Mouse (Mus musculus): ENCODE results near the gene Gm7247. TPM values are rescaled to one million over a fixed set of nuclear protein-coding genes. Genes with fewer than 3 reads are reported as not detected.
"Not testable (repeated sequence)": the region's sequence is repeated elsewhere in the genome, so short reads cannot be mapped to it uniquely, and the experiment has no call there.

Gm7247 gene
- total and polyA plus RNA-seq, 2 experiments from 2014 or later: not detected

DNA sequence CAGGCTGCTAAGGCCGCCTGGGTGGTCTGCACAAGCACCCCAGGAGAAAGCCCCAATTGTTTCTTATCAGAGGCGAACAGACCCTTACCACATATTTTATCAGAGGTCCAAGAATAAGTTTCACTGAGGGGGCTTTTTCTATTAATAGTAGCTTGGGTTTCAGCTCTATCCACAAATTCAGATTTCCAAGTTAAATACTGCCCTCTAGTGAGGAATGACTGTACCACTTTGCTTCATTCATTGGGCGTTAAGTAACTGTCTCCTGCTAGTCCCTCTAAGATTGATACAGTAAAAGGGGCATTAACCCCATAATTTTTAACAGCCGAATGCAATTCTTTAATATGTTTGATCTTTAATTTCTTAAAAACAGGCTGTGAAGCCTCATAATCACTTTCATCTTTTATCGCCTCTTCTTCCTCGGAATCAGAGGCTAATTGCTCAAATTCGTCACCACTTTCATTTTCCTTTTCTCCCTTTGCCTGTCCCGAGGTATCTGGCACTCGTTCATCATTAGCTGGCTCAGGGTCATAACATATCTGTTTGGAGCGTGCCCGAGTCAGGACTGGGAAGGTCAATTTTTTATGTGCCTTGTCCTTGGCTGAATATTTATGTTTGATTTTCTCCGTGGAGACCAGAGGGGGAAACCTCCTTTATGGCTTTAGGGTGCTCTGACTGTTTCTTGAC, 119.9 kb downstream of the Gm7247 start:
- DNase-seq; H3K4me1 ChIP-seq (ENCODE audit: insufficient read depth); H3K4me3 ChIP-seq (ENCODE audit: low read depth, low read length); H3K27ac ChIP-seq (ENCODE audit: low read depth, low read length); ATAC-seq; H3K4me2 ChIP-seq (ENCODE audit: low read depth); H3K36me3 ChIP-seq (ENCODE audit: insufficient read depth); H3K9me3 ChIP-seq (ENCODE audit: low read length); H3K9ac ChIP-seq; H3K27me3 ChIP-seq (ENCODE audit: insufficient read depth, low read length): not testable (repeated sequence)
- WGBS: 91% methylated on average over 12 of the region's 12 CpGs

DNA sequence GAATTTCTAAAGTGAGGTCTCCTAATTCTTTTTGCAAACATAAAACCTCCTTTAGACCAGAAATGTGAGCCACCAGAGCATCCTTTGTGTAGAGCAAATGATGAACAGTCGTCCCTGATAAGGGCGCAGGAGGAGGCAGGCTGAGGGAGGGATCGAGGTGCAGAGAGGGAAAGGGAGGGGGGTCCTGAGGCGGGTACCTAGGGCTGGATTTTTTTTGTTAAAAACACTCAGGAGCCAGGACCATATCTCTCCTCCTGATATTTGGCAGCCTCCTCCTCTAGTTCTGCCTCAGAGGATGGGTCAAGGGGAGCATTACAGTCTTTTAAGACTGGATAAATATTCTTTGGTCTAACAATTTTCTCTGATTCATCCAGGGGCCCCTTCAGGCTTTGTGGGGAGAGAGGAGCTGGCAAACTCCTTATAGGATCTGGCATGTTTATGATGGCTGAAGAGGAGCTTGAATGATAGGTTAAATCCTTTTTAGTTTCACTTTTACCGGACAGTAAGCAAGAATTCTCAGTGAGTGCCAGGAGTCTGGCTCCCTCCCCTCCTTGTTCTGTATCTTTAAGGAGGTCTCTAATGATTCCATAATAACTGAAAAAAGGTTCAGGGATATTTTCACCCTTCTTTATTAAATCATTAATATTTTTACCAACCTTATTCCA, 120.6 kb downstream of the Gm7247 start:
- WGBS: 81% methylated on average over 5 of the region's 5 CpGs
- H3K27ac ChIP-seq (ENCODE audit: low read depth, low read length): no peak overlapping the region
- no peaks in the 10 kb centered on the region for H3K27me3 ChIP-seq (ENCODE audit: insufficient read depth, low read length)
- no peak overlapping the region for H3K4me2 ChIP-seq (ENCODE audit: low read depth)
- no peaks in the 10 kb centered on the region for H3K4me1 ChIP-seq (ENCODE audit: insufficient read depth)
- no peak overlapping the region for H3K4me3 ChIP-seq (ENCODE audit: low read depth, low read length)
- no peak for TF ChIP-seq CTCF (IDR thresholded peaks at IDR 0.05; ENCODE audit: low read depth)
- no peaks in the 10 kb centered on the region for H3K36me3 ChIP-seq (ENCODE audit: insufficient read depth)
- no peak for DNase-seq
- ATAC-seq: no peak
- no peaks in the 10 kb centered on the region for H3K9me3 ChIP-seq (ENCODE audit: low read length)
- no peak overlapping the region for H3K9ac ChIP-seq

DNA sequence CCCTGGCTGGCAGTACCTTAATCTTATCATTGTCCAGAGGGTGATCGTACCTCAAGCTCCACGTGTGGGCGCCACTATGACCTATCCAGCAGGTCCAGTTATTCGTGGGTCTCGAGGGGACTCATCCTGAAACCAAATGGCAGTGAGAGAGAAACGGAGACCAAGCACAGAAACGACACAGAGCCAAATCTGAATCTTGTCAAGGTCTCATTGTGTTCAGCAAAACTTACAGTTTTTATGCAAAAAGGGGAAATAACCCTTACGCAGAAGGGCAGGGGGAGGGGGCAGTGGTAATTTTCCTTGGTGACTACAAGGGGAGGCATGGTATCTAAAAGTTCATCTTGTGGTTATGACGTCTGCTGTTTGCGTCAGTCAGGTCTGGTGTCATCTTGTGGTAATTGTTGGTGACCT, 121.4 kb downstream of the Gm7247 start:
- not testable (repeated sequence) for H3K4me2 ChIP-seq (ENCODE audit: low read depth); H3K27ac ChIP-seq (ENCODE audit: low read depth, low read length); H3K9ac ChIP-seq; DNase-seq; ATAC-seq; H3K4me1 ChIP-seq (ENCODE audit: insufficient read depth); H3K4me3 ChIP-seq (ENCODE audit: low read depth, low read length); H3K36me3 ChIP-seq (ENCODE audit: insufficient read depth); H3K27me3 ChIP-seq (ENCODE audit: insufficient read depth, low read length); H3K9me3 ChIP-seq (ENCODE audit: low read length)
- 87% methylated on average over 10 of the region's 10 CpGs for WGBS

DNA sequence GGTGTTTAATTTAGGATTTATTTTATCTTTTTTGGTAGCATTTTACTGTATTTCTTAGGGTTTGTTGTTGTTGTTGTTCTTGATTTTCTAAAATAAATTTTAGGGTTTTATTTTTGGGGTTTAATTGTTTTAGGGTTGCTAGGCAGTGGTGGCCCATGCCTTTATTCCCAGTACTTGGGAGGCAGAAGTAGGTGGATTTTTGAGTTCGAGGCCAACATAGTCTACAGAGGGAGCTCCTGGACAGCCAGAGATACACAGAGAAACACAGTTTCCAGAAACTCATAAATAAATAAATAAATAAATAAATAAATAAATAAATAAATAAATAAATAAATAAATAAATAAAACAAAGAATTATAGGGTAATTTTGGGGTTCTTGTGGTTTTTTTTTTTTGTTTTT, 122.1 kb downstream of the Gm7247 start:
- no peak for ATAC-seq
- Histone ChIP-seq H3K4me2 (ENCODE audit: low read depth) (no peak overlapping the region), H3K27me3 (ENCODE audit: insufficient read depth, low read length) (no peaks in the 10 kb centered on the region), H3K27ac (ENCODE audit: low read depth, low read length) (no peak overlapping the region), H3K4me1 (ENCODE audit: insufficient read depth) (no peaks in the 10 kb centered on the region), H3K9ac (no peak overlapping the region), H3K36me3 (ENCODE audit: insufficient read depth) (no peaks in the 10 kb centered on the region), H3K4me3 (ENCODE audit: low read depth, low read length) (no peak overlapping the region), H3K9me3 (ENCODE audit: low read length) (no peaks in the 10 kb centered on the region)
- no peak for DNase-seq
- no peak for TF ChIP-seq CTCF (IDR thresholded peaks at IDR 0.05; ENCODE audit: low read depth)
- 98% methylated on average over 1 of the region's 1 CpGs for WGBS

DNA sequence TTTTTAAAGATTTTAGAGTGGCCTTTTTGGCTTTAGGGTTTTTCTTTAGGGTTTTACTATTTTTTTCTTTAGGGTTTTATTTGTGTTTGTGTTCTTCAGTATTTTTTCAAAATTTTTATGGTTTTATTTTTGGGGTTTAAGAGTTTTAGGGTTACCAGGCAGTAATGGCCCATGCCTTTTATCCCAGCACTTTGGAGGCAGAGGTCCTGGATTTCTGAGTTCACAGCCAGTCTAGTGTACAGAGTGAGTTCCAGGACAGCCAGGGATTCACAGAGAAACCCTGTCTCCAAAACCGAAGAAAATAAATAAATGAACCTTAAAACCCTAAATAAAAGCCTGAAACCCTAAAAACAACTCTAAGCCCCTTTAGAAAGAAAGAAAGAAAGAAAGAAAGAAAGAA, 124.6 kb downstream of the Gm7247 start:
- Histone ChIP-seq H3K4me2 (ENCODE audit: low read depth) (no peak overlapping the region), H3K27ac (ENCODE audit: low read depth, low read length) (no peak overlapping the region), H3K9ac (no peak overlapping the region), H3K36me3 (ENCODE audit: insufficient read depth) (no peaks in the 10 kb centered on the region), H3K4me3 (ENCODE audit: low read depth, low read length) (no peak overlapping the region), H3K4me1 (ENCODE audit: insufficient read depth) (no peaks in the 10 kb centered on the region), H3K9me3 (ENCODE audit: low read length) (no peaks in the 10 kb centered on the region), H3K27me3 (ENCODE audit: insufficient read depth, low read length) (no peaks in the 10 kb centered on the region)
- no peak for DNase-seq
- ATAC-seq: no peak
- TF ChIP-seq CTCF (IDR thresholded peaks at IDR 0.05; ENCODE audit: low read depth): no peak
- 65% methylated on average over 1 of the region's 1 CpGs for WGBS

DNA sequence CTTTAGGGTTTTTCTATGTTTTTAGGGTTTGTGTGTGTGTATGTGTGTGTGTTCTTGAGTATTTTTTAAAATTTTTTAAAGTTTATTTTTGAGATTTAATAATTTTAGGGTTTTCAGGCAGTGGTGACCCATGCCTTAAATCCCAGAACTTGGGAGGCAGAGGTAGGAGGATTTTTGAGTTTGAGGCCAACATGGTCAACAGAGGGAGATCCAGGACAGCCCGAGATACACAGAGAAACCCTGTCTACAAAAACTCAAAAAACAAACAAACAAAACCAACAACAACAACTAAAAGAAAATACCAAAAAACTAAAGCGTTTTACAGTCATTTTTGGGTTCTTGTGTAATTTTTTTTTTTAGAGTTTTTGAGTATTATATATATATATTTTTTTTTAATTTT, 134.2 kb downstream of the Gm7247 start:
- H3K27ac ChIP-seq (ENCODE audit: low read depth, low read length): no peak overlapping the region
- H3K4me1 ChIP-seq (ENCODE audit: insufficient read depth): no peaks in the 10 kb centered on the region
- H3K27me3 ChIP-seq (ENCODE audit: insufficient read depth, low read length): no peaks in the 10 kb centered on the region
- no peak overlapping the region for H3K9ac ChIP-seq
- no peak for TF ChIP-seq CTCF (IDR thresholded peaks at IDR 0.05; ENCODE audit: low read depth)
- H3K9me3 ChIP-seq (ENCODE audit: low read length): no peaks in the 10 kb centered on the region
- DNase-seq (no peak), ATAC-seq (no peak)
- H3K4me2 ChIP-seq (ENCODE audit: low read depth): no peak overlapping the region
- no peak overlapping the region for H3K4me3 ChIP-seq (ENCODE audit: low read depth, low read length)
- H3K36me3 ChIP-seq (ENCODE audit: insufficient read depth): no peaks in the 10 kb centered on the region
- WGBS: 94% methylated on average over 2 of the region's 2 CpGs

DNA sequence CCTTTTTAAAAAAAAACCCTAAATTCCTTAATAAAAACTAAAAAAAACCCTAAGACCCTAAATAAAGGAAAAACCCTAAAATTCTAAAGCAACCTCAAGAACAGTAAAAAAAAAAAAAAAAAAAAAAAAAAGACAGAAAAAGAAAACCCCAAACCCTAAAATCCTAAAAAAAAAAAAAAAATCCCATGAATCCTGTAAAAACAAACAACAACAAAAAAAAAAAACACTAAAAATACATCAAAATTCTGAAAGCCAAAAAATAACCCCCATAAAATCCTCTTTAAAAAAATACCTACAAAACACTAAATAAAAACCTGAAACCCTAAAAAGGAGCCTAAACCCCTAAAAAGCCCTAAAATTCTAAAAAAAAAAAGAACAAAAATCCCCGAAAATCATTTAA, 135.4 kb downstream of the Gm7247 start:
- WGBS: 95% methylated on average over 1 of the region's 1 CpGs
- Histone ChIP-seq H3K9ac (no peak overlapping the region), H3K36me3 (ENCODE audit: insufficient read depth) (no peaks in the 10 kb centered on the region)

More for the DNA sequence above, 135.4 kb downstream of the Gm7247 start:
- Histone ChIP-seq H3K4me2 (ENCODE audit: low read depth) (no peak overlapping the region), H3K27ac (ENCODE audit: low read depth, low read length) (no peak overlapping the region), H3K9me3 (ENCODE audit: low read length) (no peaks in the 10 kb centered on the region), H3K4me3 (ENCODE audit: low read depth, low read length) (no peak overlapping the region), H3K27me3 (ENCODE audit: insufficient read depth, low read length) (no peaks in the 10 kb centered on the region), H3K4me1 (ENCODE audit: insufficient read depth) (no peaks in the 10 kb centered on the region)
- no peak for TF ChIP-seq CTCF (IDR thresholded peaks at IDR 0.05; ENCODE audit: low read depth)
- DNase-seq (no peak), ATAC-seq (no peak)
